Mouse (Mus musculus): Measurements from ENCODE around the gene Epha8.

Gene Epha8

DNA sequence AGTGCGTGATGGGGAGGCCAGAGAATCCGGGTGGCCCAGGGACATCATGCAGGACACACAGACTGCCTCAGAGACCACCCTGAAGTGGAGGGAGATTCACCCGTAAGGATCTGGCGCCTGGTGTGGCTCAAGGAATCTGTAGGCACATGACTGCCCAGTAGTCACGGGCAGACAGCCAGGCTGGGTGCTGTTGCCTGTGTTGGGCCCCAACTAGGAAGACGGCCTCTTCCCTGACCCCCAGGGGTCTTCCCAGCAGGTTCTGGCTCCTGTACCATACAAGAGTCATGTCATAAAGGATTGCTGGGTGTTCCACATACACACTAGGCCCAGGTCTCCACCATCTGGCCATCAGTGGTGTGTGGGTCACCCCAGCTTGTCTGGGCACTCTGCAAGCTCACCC lies 2.1 kb downstream of the Epha8 start:
- no peak for DNase-seq (ENCODE audit: low spot score in 2 of 2)

DNA sequence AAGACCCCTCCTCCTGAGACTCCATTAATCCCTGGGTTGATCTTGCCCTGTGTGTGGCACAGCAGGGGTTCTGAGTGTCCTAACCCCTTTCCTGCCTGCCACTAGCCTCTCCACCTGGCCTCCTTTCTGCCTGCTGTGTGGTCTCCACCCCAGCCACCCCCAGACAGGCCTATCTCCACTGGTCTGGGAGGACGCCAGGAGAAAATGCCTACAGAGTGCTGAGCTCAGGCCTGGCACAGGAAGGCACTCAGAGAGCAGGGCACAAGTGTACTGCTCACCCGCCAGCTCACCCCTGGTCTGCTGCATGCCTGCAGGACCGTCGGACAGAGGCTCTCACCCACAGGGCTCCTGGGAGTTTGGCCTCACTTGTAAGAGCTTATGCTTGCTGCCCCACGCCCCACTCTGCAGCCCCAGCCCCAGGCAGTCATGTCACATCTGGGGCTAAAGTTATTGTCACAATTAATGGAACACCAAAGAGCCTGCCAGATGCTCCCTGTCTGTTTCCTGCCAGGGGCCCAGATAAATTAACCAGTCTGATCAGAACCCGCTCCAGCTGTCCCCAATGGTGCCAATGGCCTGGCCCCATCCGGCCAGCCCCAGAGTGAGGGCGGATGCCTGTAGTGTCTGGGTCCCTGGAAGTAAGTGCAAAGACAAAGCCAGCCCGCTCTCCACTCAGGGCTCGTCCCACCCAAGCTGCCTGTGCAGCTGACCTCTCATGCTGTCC lies 7.2 kb downstream of the Epha8 start:
- DNase-seq (ENCODE audit: low spot score in 2 of 2) = no peak

DNA sequence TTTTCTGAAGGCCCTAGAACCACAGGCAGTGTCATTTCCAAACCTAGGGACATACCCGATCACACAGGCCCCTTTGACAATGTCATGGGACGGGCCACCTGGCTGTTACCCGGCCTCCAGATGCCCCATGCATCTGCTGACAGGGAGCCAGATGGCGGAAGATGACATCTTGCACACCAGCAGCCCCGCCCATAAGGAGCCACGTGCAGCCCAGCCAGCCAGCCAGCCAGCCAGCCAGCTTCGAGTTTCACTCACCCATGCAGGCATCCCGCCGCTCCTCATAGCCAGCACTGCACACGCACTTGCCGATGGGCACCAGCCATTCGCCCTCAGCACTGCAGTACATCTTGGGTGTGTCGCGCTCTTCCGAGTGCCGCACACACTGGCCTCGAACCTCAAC lies 11.2 kb downstream of the Epha8 start:
- DNase-seq (ENCODE audit: low spot score in 2 of 2) = no peak

DNA sequence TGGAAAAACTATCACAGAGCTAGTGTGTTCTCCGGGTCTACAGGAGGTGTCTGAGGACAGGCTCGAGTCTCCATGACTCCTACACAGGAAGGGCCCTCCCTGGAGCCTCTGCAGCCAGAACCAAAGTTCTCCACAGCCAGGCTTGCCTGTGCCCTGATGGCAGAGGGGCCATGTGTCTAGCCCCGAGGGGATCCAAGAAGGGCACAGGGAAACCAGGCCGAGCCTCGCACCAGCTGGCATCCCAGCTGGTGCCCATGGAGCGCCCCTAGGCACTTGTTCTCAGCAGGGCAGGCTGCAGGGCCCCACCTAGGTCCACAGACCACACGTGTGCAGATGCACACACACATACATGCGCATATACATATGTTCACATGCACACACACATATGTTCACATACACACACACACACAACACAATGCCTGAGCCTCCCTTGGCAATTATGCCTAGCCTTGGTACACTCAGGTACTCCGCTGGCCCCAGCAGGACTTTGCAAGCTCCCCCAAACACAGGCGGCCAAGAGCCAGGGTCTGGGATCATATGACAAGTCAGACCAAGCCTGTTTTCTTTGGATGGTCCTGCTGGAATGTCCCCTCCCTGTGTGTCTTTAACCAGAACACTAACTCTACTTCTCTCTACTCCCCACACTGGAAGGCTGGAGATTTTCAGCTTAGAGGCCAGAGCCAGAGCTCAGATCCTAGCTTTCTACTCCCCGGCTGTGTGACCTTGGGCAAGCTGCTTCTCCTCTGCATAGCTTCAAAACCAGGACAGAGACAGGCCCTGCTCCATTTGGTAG lies 11.9 kb downstream of the Epha8 start:
- DNase-seq (ENCODE audit: low spot score in 2 of 2) = no peak

DNA sequence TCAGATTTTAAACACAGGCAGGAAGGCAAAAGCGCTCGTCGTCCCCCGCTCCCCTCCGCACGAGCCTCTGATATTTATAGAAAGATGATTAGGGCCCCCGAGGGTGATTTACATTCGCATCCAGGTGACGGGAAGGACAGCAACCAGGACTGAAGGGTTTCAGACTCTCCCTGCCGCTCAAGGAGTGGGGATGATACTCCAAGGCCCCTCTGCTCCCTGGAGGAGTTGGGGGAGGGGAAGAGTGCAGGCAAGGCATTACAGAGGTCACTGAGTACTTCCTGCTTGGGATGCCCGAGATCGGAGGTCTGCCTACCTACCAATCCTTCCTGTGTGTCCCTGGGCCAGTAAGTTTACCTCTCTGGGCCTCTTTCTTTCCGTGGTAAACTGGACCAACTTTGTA lies 13.4 kb downstream of the Epha8 start:
- no peak for DNase-seq (ENCODE audit: low spot score in 2 of 2)

DNA sequence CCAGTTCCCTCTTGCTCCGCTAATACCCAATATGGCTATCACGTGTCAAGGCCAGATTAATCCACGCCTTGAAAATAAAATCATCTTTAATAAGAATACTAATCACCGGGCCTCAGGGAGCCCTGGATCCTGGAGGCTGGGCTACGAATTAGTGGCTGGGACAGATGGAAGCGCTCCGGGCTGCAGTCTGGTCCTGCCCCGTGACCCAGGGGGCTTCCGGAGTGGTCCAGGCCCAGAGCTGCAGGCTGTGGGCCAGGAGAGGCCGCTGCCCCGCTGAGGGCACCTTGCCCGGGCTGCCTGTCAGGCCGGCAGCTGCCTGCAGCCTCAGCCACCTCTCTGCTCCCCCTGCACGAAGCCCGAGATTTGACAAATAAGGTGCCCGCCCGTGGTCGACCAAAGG lies 13.9 kb downstream of the Epha8 start:
- no peak for DNase-seq (ENCODE audit: low spot score in 2 of 2)

DNA sequence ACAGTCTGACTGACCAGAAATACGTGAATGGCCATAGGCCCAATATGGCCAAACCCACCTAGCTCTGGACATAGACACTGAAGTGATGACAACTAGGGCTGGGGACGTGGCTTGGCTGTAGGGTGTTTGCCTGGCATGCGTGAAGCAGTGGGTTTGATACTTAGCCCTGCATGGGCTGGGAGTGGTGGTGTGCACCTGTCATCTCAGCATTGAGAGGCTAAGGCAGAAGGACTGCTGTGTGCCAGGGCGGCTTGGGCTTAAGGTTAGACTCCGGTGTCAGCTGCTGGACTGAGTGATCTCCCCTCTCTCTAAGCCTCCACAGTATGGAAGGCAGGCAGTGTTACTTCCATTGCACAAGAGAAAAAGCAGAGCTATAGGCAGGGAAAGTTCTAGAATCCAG lies 18.7 kb downstream of the Epha8 start:
- no peak for DNase-seq (ENCODE audit: low spot score in 2 of 2)

DNA sequence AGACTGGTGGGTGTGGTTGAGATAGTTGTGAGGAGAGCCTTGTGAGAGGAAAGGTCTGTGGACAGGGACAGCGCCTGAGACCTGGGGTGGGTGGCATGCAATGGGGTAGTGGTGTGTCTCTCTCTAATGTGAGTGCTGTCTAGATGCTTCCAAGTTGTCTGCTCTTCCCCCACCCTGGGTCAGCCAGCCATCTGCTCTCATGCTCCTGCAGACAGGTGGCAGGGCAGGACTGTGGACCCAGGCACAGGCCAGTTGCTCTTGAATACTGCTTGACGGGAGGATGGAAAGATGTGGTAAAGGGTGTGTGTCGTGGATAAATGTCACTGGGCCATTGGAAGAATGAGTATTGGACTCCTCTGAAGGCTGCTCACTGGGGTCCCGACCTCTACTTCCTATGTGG lies 19.3 kb downstream of the Epha8 start:
- DNase-seq (ENCODE audit: low spot score in 2 of 2) = no peak

DNA sequence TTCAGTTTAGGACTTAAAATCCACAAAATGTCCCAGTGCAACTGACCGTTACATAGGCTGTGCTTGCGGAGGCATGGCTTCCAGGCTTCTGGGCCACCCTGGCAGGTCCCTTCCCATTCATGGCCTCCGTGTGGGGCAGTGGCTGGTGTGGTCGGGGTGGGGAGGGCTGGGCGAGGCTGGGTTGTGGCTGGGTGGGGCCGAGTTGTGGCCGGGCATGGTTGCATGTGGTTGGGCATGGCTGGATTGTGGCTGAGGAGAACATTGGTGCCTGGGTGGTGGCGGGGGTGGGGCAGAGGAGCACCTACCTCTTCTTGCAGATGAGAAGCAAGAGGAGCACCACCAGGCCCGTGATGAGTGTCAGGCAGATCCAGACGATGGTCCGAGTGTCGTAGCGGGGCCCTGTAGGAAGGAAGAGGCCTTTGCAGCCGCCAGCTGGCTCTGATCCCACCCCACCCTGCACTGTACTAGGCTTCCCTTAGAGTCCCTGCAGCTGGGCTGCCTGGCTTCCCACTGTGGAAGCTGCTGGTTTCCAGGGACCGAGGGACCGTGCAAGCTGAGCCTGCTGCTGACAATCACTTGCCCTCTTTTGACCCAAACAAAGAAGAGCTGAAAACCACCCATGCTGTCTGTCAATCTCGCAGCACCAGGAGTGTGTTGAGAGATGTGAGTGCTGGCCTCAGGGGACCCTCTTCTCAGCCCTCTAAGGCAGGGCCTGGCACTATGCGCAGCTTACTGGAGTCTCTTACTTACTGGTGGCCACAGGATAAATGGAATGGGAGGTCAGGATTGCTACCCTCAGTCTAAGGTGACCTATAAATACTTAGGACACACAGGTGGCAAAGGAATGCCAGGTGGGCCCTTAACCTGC lies 21.6 kb downstream of the Epha8 start:
- DNase-seq (ENCODE audit: low spot score in 2 of 2) = no peak

DNA sequence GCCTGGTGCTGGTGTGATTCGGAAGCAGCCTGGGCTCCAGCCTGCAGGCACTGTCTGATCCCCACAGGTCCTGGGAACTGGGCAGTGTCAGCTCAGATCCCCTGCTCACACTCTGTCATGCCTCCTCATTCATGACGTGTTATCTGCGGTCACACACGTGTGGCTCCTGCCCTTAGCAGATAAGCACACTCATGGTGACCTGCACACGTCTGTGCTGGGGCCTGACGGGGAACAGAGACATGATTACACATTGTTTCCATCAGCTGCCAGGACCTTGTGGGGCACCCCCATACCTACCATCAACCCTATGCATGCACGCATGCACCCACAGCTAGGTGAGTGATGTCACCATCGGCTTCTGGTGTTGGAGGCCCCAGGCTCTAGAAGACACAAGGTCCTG lies 26.1 kb downstream of the Epha8 start:
- no peak for DNase-seq (ENCODE audit: low spot score in 2 of 2)

DNA sequence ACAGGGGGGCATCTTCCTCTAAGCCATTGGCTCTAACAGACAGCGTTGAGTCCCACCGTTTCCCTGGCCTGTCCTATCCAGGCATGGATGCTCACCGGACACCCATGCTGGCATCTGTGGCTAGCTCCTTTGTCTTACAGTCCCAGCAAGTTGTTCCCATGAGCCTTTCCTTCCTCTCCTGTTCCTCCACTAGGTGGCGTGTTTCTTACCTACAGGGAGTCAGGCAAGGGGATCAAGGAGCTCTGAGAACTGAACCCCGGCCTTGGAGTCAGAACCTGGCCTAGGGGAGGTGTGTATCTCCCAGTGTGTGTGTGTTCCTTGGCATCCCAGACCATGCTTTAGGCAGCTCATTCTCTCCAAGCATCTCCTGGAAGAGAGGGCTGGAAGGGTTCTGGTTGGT lies 27.7 kb downstream of the Epha8 start:
- no peak for DNase-seq (ENCODE audit: low spot score in 2 of 2)

DNA sequence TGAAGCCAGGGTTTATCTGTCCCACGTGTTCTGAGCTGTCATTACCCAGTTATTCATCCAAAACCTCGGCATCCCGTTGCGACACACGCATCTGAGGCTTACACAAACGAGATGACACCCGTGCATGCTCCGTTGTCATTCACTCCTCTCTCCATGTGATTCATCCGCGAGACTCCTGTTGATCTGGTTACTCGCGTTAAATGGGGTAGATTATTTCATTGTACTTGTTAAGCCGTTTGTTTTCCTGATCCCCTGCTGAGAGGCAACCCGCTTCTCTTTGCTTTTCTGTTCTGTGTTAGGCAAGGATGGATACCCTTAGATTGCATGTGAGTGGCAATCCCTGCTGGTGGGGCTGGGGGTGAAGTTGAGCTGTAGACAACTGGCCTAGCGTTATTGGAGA lies 30.8 kb downstream of the Epha8 start:
- no peak for DNase-seq (ENCODE audit: low spot score in 2 of 2)

DNA sequence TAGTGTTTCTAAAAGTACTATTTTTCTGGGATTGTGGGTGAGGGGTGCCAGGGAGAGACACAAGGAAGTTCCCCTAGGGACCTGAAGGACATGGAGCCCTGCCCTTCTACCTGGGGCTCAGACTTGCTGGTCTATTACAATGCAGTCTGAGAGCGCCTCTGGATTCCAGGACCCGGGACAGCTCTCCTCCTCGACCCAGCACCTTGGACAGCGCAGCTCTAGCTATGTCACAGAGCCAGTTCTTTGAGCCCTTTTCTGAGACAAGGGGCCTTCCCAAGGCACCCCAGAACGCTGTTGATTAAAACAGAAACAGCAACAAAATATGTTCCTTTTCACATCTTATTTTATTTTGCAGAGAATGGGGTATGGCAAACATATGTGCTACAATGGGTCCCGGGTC lies 32.1 kb downstream of the Epha8 start:
- DNase-seq (ENCODE audit: low spot score in 2 of 2) = no peak

DNA sequence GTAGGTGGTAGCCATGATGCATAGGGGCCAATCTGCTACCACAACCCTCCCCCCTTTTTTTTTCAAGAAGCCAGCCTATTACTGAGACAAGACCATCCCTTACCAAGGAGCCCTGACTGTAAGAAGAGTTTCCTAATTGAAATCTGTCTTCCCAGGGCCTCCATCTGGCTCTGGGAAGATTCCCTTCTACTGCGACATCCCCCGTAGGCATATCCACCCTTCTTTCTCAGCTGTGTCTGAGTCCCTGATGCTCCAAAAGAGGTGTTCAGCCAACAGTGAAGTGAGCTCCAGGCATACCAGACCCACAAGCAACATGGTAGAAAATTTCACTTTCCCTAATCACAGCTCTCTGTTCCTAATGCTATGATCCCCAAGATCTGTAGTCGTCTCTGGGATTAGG lies 37.1 kb downstream of the Epha8 start:
- DNase-seq (ENCODE audit: low spot score in 2 of 2) = peak; percentile 48 to 55

DNA sequence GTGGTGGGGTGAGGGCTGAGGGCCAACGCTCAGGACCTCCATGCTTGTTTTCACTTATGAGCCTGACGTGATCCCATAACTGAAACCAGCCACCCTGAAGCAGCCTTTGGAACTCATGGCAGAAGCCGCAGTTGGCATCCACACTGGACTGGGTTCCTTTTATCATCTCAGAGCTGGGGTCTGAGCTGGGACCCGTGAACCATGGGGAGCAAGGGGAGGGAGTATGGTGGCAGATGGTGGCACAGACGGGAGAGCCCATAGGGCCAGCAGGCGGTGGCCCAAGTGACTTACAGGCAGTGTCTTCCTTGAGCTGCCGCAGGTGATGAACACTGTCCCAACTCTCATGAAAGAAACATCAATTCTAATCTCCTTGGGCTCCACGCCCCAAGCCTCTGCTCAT lies 37.8 kb downstream of the Epha8 start:
- DNase-seq (ENCODE audit: low spot score in 2 of 2) = no peak

DNA sequence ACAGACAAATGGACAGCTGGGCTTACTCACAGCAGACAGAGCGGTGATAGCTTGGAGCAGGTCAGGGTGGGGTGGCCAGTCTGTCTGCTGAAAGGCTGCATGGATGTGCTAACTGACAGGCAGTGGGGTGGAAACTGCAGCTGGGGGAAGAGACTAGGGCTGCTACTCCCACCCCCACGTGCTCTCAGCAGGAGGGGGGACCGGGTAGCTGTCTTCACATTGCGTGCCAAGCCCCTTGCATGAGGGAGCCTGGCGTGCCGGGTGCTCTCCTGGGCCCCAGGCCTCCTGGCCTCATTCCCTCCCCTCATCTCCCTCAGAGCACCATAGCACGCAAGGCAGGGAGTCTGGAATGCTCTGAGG lies 39.5 kb downstream of the Epha8 start:
- DNase-seq (ENCODE audit: low spot score in 2 of 2) = no peak

DNA sequence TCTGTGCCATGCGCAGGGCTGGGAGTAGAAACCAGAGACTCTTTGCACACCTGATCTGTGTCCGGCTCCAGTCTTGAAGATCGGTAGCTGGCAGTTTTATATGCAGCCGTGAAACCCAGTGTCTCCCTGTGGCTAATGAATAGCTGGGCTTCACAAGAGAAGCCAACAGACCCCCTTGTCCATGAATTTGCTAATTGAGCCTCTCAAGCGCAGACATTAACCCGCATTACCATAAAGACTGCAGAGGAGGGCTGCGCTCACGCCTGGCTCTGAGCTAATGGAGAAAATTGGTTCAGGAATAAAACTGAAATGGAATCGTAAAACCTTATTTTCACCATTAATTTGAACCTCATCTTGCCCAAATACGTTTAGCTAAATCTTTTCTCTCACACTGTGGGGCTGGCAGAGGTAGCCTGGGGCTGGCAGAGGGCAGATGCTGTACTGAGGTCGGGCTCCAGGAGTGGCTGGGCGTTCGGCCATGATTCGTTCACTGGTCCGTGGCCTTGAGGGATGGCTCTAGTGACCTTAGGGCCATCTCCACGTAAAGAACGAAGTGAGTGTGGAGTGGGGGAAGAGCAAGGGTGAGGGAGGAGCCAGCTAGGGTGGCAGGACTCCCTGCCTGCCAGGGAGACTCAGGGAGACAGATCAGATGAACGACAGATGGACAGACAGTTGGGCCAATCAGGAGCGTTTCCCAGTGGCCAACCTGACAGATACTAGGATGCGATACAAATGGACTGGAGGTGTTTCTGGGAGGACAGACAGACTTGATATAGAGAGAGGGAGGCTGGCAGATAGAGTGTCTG lies 40.1 kb downstream of the Epha8 start:
- DNase-seq (ENCODE audit: low spot score in 2 of 2) = no peak

DNA sequence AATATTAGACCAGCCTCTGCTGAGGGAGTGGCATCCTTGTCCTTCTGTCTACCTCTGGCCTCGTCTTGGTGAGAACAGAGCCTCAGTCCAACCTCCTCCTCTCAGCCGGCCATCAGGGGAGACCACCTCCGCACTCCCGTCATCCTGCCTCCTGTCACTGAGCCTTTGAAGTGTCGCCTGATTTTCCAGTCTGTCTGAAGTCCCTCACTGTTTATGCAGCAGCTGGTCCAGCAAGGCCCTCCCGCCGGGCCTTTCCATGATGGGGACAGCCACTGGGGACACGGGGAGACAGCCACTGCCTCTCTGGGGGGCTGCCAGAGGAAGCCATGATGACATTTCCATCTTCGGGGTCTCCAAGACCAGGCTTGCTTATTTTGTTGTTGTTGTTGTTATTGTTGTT lies 43.8 kb downstream of the Epha8 start:
- no peak for DNase-seq (ENCODE audit: low spot score in 2 of 2)

DNA sequence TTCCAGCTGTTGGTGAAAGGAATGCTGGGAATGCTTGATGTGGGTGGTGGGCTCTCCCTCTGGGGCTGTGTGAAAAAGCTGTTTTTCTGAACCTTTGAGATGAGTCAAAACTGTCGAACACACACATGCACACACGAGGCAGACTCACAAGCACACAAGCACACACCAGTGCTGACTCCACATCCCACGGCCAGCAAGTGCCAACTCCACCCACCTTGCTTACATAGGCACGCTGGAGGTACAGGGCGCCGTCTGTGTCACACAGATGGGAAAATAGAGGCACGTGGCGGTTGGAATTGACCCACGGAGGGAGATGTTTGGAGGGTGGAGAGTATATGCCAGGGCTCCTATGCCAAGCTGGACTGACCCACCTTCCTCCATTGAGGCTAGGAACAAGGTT lies 44.8 kb downstream of the Epha8 start:
- no peak for DNase-seq (ENCODE audit: low spot score in 2 of 2)

DNA sequence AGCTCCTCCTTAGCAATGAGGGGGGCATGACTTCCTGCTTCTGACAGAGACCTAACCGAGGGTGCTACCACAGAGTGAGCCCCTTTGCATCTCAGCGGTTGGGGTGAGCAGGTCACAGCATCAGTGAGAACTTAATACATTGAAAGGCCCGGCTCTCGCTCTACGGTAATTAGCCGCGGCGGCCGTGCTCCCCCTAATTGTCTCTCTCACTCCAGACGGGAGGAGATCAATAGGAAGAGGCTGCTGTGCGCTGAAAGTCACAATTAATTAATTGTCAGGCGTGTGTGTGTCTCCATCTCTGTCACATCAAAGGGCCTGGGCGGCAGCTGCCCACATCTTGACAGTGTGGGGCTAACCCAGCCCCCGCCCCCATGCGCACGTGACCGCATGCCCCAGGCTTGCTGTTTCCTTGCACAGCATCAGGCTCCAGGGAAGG lies 45.4 kb downstream of the Epha8 start:
- DNase-seq (ENCODE audit: low spot score in 2 of 2) = no peak

DNA sequence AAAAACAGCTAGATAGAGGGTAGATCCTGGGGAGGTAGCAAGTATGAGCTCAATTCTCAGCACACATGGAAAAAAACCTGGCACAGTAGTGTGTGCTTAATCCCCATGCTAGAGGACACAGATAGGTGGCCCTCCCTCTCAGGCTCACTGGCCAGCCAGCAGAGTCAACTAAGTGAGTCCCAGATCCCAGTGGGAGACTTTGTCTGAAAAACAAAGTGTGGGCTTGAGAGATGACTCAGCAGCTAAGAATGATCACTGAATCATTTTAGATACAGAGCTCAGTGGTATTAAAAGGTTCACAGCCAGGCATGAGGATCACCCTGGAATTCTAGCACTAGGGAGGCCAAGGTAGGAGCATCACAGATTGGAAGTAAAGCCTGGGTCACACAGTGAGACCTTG lies 48.8 kb downstream of the Epha8 start:
- DNase-seq (ENCODE audit: low spot score in 2 of 2) = no peak

DNA sequence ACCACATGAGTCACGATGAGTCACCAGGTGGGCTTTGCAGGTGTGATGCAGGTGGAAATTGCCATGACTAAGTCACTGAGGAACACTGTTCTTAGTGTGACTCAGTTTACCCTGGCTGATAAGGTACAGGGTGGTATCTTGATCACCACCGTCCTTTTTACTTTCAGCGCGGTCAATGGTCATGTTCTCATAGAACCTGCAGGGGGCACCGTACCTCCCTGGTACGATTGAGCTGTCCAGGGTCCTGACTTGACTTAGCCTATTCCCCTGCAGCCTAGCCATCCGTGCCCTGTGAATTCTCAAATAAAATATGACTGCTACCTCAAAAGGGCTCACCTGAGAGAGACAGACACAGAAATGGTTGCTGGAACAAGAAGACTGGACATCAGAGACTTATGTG lies 49.6 kb downstream of the Epha8 start:
- DNase-seq (ENCODE audit: low spot score in 2 of 2) = no peak
